Mouse (Mus musculus) lung, postnatal 0 days (tissue): Measurements from ENCODE around the gene G3bp2.

Experiments
- CTCF ChIP-seq: IDR thresholded peaks from 2 replicates; pipeline ENCODE4 v1.5.1; 2016; ENCODE audit warnings: antibody characterized with exemption, mild to moderate bottlenecking
- EP300 ChIP-seq: IDR thresholded peaks from 2 replicates; pipeline ENCODE4 v1.6.1; 2016; ENCODE audit warnings: antibody characterized with exemption, mild to moderate bottlenecking, control low read depth

DNA sequence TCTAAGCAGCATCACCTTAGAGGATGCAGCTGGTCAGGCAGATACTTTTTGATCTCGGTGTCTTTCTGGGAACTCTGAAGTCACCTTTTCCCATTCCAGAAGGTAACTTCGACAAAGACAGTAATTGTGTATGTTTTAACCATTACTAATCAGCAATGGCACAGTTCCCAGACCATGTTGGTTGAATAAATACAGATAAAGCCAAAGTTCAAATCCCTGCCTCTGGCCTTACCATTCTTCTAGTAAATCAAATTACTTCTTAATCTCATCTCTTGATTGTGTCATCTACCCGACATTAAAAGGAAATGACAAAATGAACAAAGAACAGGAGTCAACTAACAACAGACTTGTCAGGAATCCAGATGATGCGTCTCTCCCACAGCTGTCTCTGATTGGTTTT lies 38.1 kb upstream of the G3bp2 start:
- TF ChIP-seq EP300 (no peak), CTCF (no peak)
